Mouse (Mus musculus) liver, embryonic 14.5 days (tissue): ENCODE results near the gene Arrdc2. TPM values are rescaled to one million over a fixed set of nuclear protein-coding genes. Genes with fewer than 3 reads are reported as not detected.

Experiments used
- ATAC-seq: fragments of 200-750 bp; cut with Nextera tagmentation; 2 replicates; pipeline ENCODE4 v1.8.0; 2017; ENCODE audit warnings: moderate number of reproducible peaks, mild to moderate bottlenecking, moderate library complexity; ENCODE audit not compliant: insufficient read depth
- DNase-seq, 3 experiments: peaks; one replicate each; pipeline ENCODE4 v3.0.0-alpha.2; 2012 to 2013; ENCODE audit warnings: low read depth in 3 of 3, low spot score in 3 of 3
- H3K27ac ChIP-seq: fragments of 300-500 bp; sonication (generic); 2 replicates; pipeline ENCODE4 v1.5.1; 2014; ENCODE audit warnings: moderate library complexity, mild to moderate bottlenecking, control low read depth, inconsistent platforms
- H3K27me3 ChIP-seq: fragments of 300-500 bp; sonication (generic); 2 replicates; pipeline ENCODE4 v1.6.1; 2014; ENCODE audit warnings: mild to moderate bottlenecking, low read length, moderate library complexity; ENCODE audit not compliant: control insufficient read depth, insufficient read depth
- H3K36me3 ChIP-seq: fragments of 300-500 bp; sonication (generic); replicated peaks from 2 replicates; pipeline ENCODE4 v1.6.1; 2014; ENCODE audit warnings: low read depth; ENCODE audit not compliant: control insufficient read depth, insufficient read depth
- H3K4me1 ChIP-seq, 2 experiments: fragments of 200-500 bp in 1 of 2; fragments of 300-500 bp in 1 of 2; sonication (generic) in 1 of 2; replicated peaks; 2 replicates each; pipeline ENCODE4 v1.6.1; 2012 to 2014; ENCODE audit warnings: antibody characterized with exemption in 1 of 2, inconsistent platforms in 1 of 2, low read length in 1 of 2; ENCODE audit not compliant: control insufficient read depth in 2 of 2, insufficient read depth in 2 of 2
- H3K4me2 ChIP-seq: fragments of 300-500 bp; sonication (generic); 2 replicates; pipeline ENCODE4 v1.6.1; 2014; ENCODE audit warnings: low read depth, mild to moderate bottlenecking, control low read depth, moderate library complexity
- H3K4me3 ChIP-seq, 2 experiments: fragments of 200-500 bp in 1 of 2; fragments of 300-500 bp in 1 of 2; sonication (generic) in 1 of 2; 2 replicates each; pipeline ENCODE4 v1.5.1; 2012 to 2014; ENCODE audit warnings: low read depth in 2 of 2, low read length in 2 of 2, mild to moderate bottlenecking in 2 of 2, control low read depth in 1 of 2, inconsistent platforms in 1 of 2, moderate library complexity in 1 of 2; ENCODE audit not compliant: insufficient read depth in 1 of 2
- H3K9ac ChIP-seq: fragments of 300-500 bp; sonication (generic); replicated peaks from 2 replicates; pipeline ENCODE4 v1.6.1; 2014; ENCODE audit warnings: mild to moderate bottlenecking, control low read depth, moderate library complexity
- H3K9me3 ChIP-seq: fragments of 300-500 bp; sonication (generic); 2 replicates; pipeline ENCODE4 v1.6.1; 2016; ENCODE audit warnings: low read length, mixed read lengths; ENCODE audit not compliant: control insufficient read depth
- CTCF ChIP-seq: IDR thresholded peaks from 2 replicates; pipeline ENCODE4 v1.5.1; 2016; ENCODE audit warnings: antibody characterized with exemption, low read depth, control low read depth
- EP300 ChIP-seq: IDR thresholded peaks from 2 replicates; pipeline ENCODE4 v1.6.1; 2016; ENCODE audit warnings: antibody characterized with exemption, low read depth
- WGBS: fragments of 180-500 bp; shearing (Covaris S2); extraction: QIAGEN DNeasy Blood & Tissue Kit; methylation state at CpG from one replicate; pipeline ENCODE4 v1.1.7; 2014; ENCODE audit not compliant: insufficient replicate concordance; 5-methylcytosine and 5-hydroxymethylcytosine counted together
- polyA plus RNA-seq, 2 experiments: library from polyadenylated mRNA; depleted of rRNA in 1 of 2; stranded (reverse) in 1 of 2; unstranded in 1 of 2; fragments of >200 nt; fragmentation: Nextera tagmentation in 1 of 2; extraction: Ambion mirVana in 1 of 2; gene quantifications; 2 replicates each; pipeline versions ENCODE4 v1.2.1 to v1.2.3; 2012 to 2014

Arrdc2 gene
- polyA plus RNA-seq, 2 experiments, result 9.5 to 33.9 TPM

GRCm38 (mm10) chr8:70803761-70804480 lies 35.6 kb downstream of the Arrdc2 start:
- WGBS, result under 1% methylated on average over 46 of the region's 47 CpGs
- ATAC-seq, result peak; percentile 50
- Histone ChIP-seq H3K9ac (peak overlapping the region; percentile 59), H3K4me2 (peak overlapping the region; percentile 96), H3K9me3 (no peaks in the 10 kb centered on the region), H3K4me1 (peaks cover 23 to 34% of the 10 kb centered on the region in 2 experiments), H3K4me3 (peak overlapping the region; percentile 55 to 68), H3K36me3 (no peaks in the 10 kb centered on the region), H3K27ac (peak overlapping the region; percentile 37), H3K27me3 (peaks cover 17% of the 10 kb centered on the region)
- peak in 1 of 3 experiments; percentile 36 for DNase-seq
- no peak for TF ChIP-seq EP300
- no peak for TF ChIP-seq CTCF

GRCm38 (mm10) chr8:70802786-70803510 lies 36.6 kb downstream of the Arrdc2 start:
- DNase-seq (no peak), ATAC-seq (no peak)
- Histone ChIP-seq H3K4me2 (peak overlapping the region; percentile 96), H3K9me3 (no peaks in the 10 kb centered on the region), H3K27ac (no peak overlapping the region), H3K36me3 (no peaks in the 10 kb centered on the region), H3K9ac (peak overlapping the region; percentile 59; the same call in 1 of the 2 replicates), H3K4me3 (peak overlapping the region in 1 of 2 experiments; percentile 55; a peak in 2 of 4 replicates), H3K27me3 (peaks cover 27% of the 10 kb centered on the region), H3K4me1 (peaks cover 23 to 34% of the 10 kb centered on the region in 2 experiments)
- TF ChIP-seq CTCF (no peak), EP300 (no peak)
- 64% methylated on average over 11 of the region's 11 CpGs for WGBS

GRCm38 (mm10) chr8:70801830-70802229 lies 37.7 kb downstream of the Arrdc2 start:
- 74% methylated on average over 1 of the region's 1 CpGs for WGBS
- no peaks in the 10 kb centered on the region for H3K36me3 ChIP-seq
- no peak for DNase-seq
- no peak for ATAC-seq
- peaks cover 34% of the 10 kb centered on the region for H3K27me3 ChIP-seq
- H3K4me3 ChIP-seq, result no peak overlapping the region
- peaks cover 24 to 27% of the 10 kb centered on the region in 2 experiments for H3K4me1 ChIP-seq
- H3K9ac ChIP-seq, result no peak overlapping the region
- H3K4me2 ChIP-seq, result no peak overlapping the region
- no peak overlapping the region for H3K27ac ChIP-seq
- TF ChIP-seq EP300, result no peak
- no peak for TF ChIP-seq CTCF
- H3K9me3 ChIP-seq, result no peaks in the 10 kb centered on the region

DNA sequence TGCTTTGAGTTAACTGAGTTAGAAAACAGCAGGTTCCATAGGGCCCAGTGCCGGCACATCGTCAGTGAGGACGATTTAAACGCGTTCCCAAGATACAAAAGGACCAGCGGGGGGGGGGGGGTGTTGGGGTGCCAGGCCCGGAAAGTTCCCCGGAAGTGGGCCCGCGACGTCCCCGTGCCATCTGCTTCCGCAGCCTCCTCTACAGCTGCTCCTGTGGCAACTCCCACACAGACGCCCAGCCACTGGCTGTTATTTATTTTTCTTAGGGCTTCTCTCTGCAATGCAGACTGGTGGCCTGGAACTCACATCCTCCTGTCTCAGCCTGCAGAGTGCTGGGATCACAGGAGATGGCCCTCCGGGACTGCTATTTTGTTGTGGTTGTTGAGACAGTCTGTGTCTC lies 38.4 kb downstream of the Arrdc2 start:
- TF ChIP-seq EP300 (no peak), CTCF (no peak)
- peaks cover 34% of the 10 kb centered on the region for H3K27me3 ChIP-seq
- no peak overlapping the region for H3K4me3 ChIP-seq
- no peak for DNase-seq
- no peak overlapping the region for H3K27ac ChIP-seq
- H3K4me1 ChIP-seq, result peaks cover 22 to 24% of the 10 kb centered on the region in 2 experiments
- WGBS, result 28% methylated on average over 15 of the region's 15 CpGs
- H3K4me2 ChIP-seq, result no peak overlapping the region
- no peaks in the 10 kb centered on the region for H3K36me3 ChIP-seq
- ATAC-seq, result no peak
- no peak overlapping the region for H3K9ac ChIP-seq
- H3K9me3 ChIP-seq, result no peaks in the 10 kb centered on the region

DNA sequence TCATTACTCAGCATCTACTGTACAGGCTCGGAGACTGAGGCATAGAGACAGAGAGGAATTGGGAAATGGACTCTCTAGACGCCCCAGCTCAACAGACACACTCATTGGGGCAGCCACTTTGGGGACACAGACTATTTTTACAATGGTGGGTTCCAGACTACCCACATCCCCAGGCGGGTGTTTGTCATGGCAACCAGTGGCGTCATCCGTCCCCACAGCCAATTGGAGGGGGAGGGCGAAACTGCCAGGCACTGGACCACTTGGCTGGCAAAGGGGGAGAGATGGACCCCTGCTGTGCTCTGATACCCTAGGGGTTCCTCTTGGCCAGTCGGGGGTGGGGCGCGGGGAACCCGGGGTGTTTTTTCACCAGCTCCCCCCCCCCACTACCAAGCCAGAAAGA lies 38.9 kb downstream of the Arrdc2 start:
- Histone ChIP-seq H3K4me3 (no peak overlapping the region), H3K4me2 (no peak overlapping the region), H3K36me3 (no peaks in the 10 kb centered on the region), H3K9ac (no peak overlapping the region), H3K9me3 (no peaks in the 10 kb centered on the region), H3K4me1 (peaks cover 21 to 22% of the 10 kb centered on the region in 2 experiments), H3K27ac (no peak overlapping the region), H3K27me3 (peaks cover 37% of the 10 kb centered on the region)
- ATAC-seq (no peak), DNase-seq (no peak)
- WGBS, result 57% methylated on average over 10 of the region's 10 CpGs
- no peak for TF ChIP-seq CTCF
- no peak for TF ChIP-seq EP300
